Mouse (Mus musculus) cerebellum, adult 2 months (tissue): ENCODE measurements around the gene Tiam1.

Experiments used
- CTCF ChIP-seq: fragments of 200-500 bp; IDR thresholded peaks from 2 replicates; pipeline ENCODE4 v1.5.1; 2011; ENCODE audit warnings: low read depth, mild to moderate bottlenecking, control low read depth, low read length, moderate library complexity, borderline replicate concordance; ENCODE audit not compliant: insufficient read depth
- POLR2A ChIP-seq: fragments of 200-500 bp; IDR thresholded peaks from 2 replicates; pipeline ENCODE4 v1.6.1; 2011; ENCODE audit warnings: low read length, control low read depth, borderline replicate concordance; ENCODE audit not compliant: insufficient read depth

DNA sequence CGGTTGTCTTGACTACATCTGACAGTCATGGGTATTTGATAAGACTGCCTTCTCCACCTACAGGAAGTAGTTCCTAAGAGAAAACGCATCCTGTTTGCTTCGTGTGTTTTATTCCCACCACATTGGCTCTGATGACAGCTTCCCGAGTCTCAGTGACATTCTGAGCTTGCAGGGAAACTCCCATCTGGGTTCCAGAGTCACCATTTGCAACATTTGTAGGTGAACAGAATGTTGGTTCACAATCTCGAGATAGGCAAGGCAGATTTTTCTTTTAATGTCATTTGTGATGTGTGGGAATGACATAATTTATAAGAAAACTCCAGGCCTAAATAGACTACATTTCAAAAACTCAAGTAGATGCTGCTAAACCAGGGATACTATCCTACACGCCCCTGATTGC is 207.0 kb downstream of the Tiam1 start:
- TF ChIP-seq CTCF (no peak), POLR2A (no peak)
